Mouse (Mus musculus): Measurements from ENCODE around the gene Alox8. TPM values are rescaled to one million over a fixed set of nuclear protein-coding genes. Genes with fewer than 3 reads are reported as not detected.
A peak's percentile ranks its signal among the peaks of the same experiment; 100 is the strongest.

Alox8 gene
- polyA plus RNA-seq, 1 experiment from 2014 or later = 0.67 TPM

DNA sequence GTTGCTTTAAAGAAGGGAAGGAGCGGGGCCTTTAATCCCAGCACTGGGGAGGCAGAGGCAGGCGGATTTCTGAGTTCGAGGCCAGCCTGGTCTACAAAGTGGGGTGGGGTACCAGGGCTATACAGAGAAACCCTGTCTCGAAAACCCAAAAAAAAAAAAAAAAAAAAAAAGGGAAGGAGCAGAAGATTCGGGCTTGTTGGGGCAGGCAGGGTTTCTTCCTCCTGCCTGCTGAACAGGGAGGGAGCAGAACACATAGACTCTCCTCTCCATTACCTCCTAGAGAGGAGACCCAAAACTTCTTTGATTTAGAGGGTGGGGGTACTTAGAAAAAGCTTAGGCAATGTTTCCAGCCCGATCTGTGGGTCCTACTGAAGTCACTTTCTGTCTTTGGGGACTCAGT lies 62.3 kb downstream of the Alox8 start:
- 86% methylated on average over 6 of the region's 6 CpGs for WGBS
- H3K4me1 ChIP-seq = peaks cover 13% of the 10 kb centered on the region; the same call in 1 of the 2 replicates
- no peak overlapping the region for H3K27ac ChIP-seq
- no peak overlapping the region for H3K4me2 ChIP-seq
- H3K9ac ChIP-seq = no peak overlapping the region
- 0 out of 2 replicates have a peak, but pooled peaks cover 4% of the 10 kb centered on the region for H3K27me3 ChIP-seq
- H3K4me3 ChIP-seq = no peak overlapping the region
- ATAC-seq (ENCODE audit: borderline replicate concordance, extremely low read depth, low FRiP score, low TSS enrichment) = no peak
- no peaks in the 10 kb centered on the region for H3K9me3 ChIP-seq
- no peaks in the 10 kb centered on the region for H3K36me3 ChIP-seq

DNA sequence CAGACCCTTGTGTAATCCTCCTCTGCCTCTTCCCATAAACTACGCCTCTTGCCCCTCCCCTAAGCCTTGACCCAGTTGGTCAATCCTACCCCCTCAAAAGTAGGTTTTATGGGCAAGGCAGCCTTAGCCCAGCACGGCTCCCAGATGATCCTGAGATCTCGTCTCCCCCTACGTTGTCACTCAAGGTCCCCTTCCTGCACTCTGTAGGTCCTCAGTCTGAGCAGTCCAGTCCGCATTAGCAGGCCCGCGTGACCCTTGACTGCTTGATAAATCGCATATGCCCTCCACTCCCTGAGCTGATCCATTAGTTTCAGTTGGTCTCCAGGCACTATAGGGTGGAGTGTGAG lies 63.0 kb downstream of the Alox8 start:
- peak overlapping the region; percentile 82 for H3K4me2 ChIP-seq
- 0 out of 2 replicates have a peak, but pooled peaks cover 4% of the 10 kb centered on the region for H3K27me3 ChIP-seq
- peaks cover 13% of the 10 kb centered on the region; the same call in 1 of the 2 replicates for H3K4me1 ChIP-seq
- H3K4me3 ChIP-seq = peak overlapping the region; percentile 46
- no peak; the same call in none of the 2 replicates for ATAC-seq (ENCODE audit: borderline replicate concordance, extremely low read depth, low FRiP score, low TSS enrichment)
- no peaks in the 10 kb centered on the region for H3K36me3 ChIP-seq
- H3K9ac ChIP-seq = peak overlapping the region; percentile 31; the same call in 1 of the 2 replicates
- no peak overlapping the region for H3K27ac ChIP-seq
- 30% methylated on average over 8 of the region's 8 CpGs for WGBS
- H3K9me3 ChIP-seq = no peaks in the 10 kb centered on the region

Other genes with a start within 250 kb of the Alox8 start
- 21.2 and 24.4 TPM in 2 replicates for gene Arhgef15, start 240.4 kb downstream of the Alox8 start, polyA plus RNA-seq (2015; fragmentation: Nextera tagmentation; extraction: Ambion mirVana)
- gene Slc25a35, start 229.7 kb downstream of the Alox8 start, polyA plus RNA-seq (2015; fragmentation: Nextera tagmentation; extraction: Ambion mirVana) = 2.8 and 3.1 TPM in 2 replicates
- gene Rangrf, start 222.7 kb downstream of the Alox8 start, polyA plus RNA-seq (2015; fragmentation: Nextera tagmentation; extraction: Ambion mirVana) = 46.2 and 46.6 TPM in 2 replicates
- gene Pfas, start 189.4 kb downstream of the Alox8 start, polyA plus RNA-seq (2015; fragmentation: Nextera tagmentation; extraction: Ambion mirVana) = 31.4 and 33.4 TPM in 2 replicates
- gene Ctc1, start 181.9 kb downstream of the Alox8 start, polyA plus RNA-seq (2015; fragmentation: Nextera tagmentation; extraction: Ambion mirVana) = 53.3 and 54.7 TPM in 2 replicates
- 207 and 211 TPM in 2 replicates for gene Aurkb, start 152.2 kb downstream of the Alox8 start, polyA plus RNA-seq (2015; fragmentation: Nextera tagmentation; extraction: Ambion mirVana)
- 9.1 and 10.3 TPM in 2 replicates for gene Borcs6, start 138.1 kb downstream of the Alox8 start, polyA plus RNA-seq (2015; fragmentation: Nextera tagmentation; extraction: Ambion mirVana)
- gene Tmem107, start 127.0 kb downstream of the Alox8 start, polyA plus RNA-seq (2015; fragmentation: Nextera tagmentation; extraction: Ambion mirVana) = 69.3 and 71.1 TPM in 2 replicates
- gene Vamp2, start 109.4 kb downstream of the Alox8 start, polyA plus RNA-seq (2015; fragmentation: Nextera tagmentation; extraction: Ambion mirVana) = 61.6 and 66.6 TPM in 2 replicates
- 21.7 and 24.0 TPM in 2 replicates for gene Per1, start 102.6 kb downstream of the Alox8 start, polyA plus RNA-seq (2015; fragmentation: Nextera tagmentation; extraction: Ambion mirVana)
- 0.52 and 0.60 TPM in 2 replicates for gene Hes7, start 77.4 kb downstream of the Alox8 start, polyA plus RNA-seq (2015; fragmentation: Nextera tagmentation; extraction: Ambion mirVana)
- gene 9130213A22Rik, start 75.3 kb downstream of the Alox8 start, polyA plus RNA-seq (2015; fragmentation: Nextera tagmentation; extraction: Ambion mirVana) = 0.36 and 0.57 TPM in 2 replicates
- 0.16 and 0.53 TPM in 2 replicates for gene Aloxe3, start 71.9 kb downstream of the Alox8 start, polyA plus RNA-seq (2015; fragmentation: Nextera tagmentation; extraction: Ambion mirVana)
- gene Alox12b, start 40.9 kb downstream of the Alox8 start, polyA plus RNA-seq (2015; fragmentation: Nextera tagmentation; extraction: Ambion mirVana) = not detected in 2 replicates
- 0.07 and 0.08 TPM in 2 replicates for gene Gucy2e, start 39.2 kb upstream of the Alox8 start, polyA plus RNA-seq (2015; fragmentation: Nextera tagmentation; extraction: Ambion mirVana)
- gene Cntrob, start 125.9 kb upstream of the Alox8 start, polyA plus RNA-seq (2015; fragmentation: Nextera tagmentation; extraction: Ambion mirVana) = 24.3 and 24.6 TPM in 2 replicates
- gene Trappc1, start 126.1 kb upstream of the Alox8 start, polyA plus RNA-seq (2015; fragmentation: Nextera tagmentation; extraction: Ambion mirVana) = 150 and 157 TPM in 2 replicates
- gene Kcnab3, start 128.4 kb upstream of the Alox8 start, polyA plus RNA-seq (2015; fragmentation: Nextera tagmentation; extraction: Ambion mirVana) = 0.74 and 1.1 TPM in 2 replicates
- 12.0 and 14.8 TPM in 2 replicates for gene Rnf227, start 142.6 kb upstream of the Alox8 start, polyA plus RNA-seq (2015; fragmentation: Nextera tagmentation; extraction: Ambion mirVana)
- 56.7 and 59.4 TPM in 2 replicates for gene Chd3, start 171.6 kb upstream of the Alox8 start, polyA plus RNA-seq (2015; fragmentation: Nextera tagmentation; extraction: Ambion mirVana)
- 151 and 168 TPM in 2 replicates for gene Naa38, start 197.6 kb upstream of the Alox8 start, polyA plus RNA-seq (2015; fragmentation: Nextera tagmentation; extraction: Ambion mirVana)
- 28.4 and 31.5 TPM in 2 replicates for gene Cyb5d1, start 197.8 kb upstream of the Alox8 start, polyA plus RNA-seq (2015; fragmentation: Nextera tagmentation; extraction: Ambion mirVana)
- 46.7 and 49.8 TPM in 2 replicates for gene Tmem88, start 200.4 kb upstream of the Alox8 start, polyA plus RNA-seq (2015; fragmentation: Nextera tagmentation; extraction: Ambion mirVana)
- 22.7 and 23.4 TPM in 2 replicates for gene Kdm6b, start 215.8 kb upstream of the Alox8 start, polyA plus RNA-seq (2015; fragmentation: Nextera tagmentation; extraction: Ambion mirVana)